Mouse (Mus musculus) bone marrow, adult 2 months (tissue): ENCODE measurements around the gene Nkx1-2.

Experiments
- CTCF ChIP-seq: fragments of 200-500 bp; IDR thresholded peaks from 2 replicates; pipeline ENCODE4 v1.5.1; 2011; ENCODE audit warnings: low read length, control low read depth; ENCODE audit not compliant: control insufficient read depth, insufficient read depth
- POLR2A ChIP-seq: fragments of 200-500 bp; IDR thresholded peaks from 2 replicates; pipeline ENCODE4 v1.6.1; 2011; ENCODE audit warnings: low read depth, mild to moderate bottlenecking, control low read depth, low read length, borderline replicate concordance; ENCODE audit not compliant: control insufficient read depth

DNA sequence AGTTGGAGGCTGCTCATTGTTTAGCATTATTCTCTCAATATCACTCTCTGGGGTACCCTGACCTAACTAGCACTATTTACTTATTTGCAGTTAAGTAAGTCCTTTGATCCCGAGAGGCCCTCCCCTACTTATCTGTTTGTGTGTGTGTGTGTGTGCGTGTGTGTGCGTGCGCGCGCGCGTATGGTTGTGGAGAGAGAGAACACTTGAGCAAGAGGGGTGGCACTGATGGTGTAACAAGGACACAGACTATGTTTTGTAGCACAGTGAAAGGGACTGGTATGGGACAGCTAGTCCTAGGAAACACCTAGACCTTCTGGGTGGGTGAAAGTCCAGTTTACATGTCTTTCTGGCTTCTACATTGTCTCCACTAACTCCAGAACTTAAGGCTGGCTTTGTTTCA lies 12.1 kb upstream of the Nkx1-2 start:
- TF ChIP-seq POLR2A (no peak), CTCF (no peak)
